Mouse (Mus musculus): ENCODE measurements around the gene Cyp4v3. TPM values are rescaled to one million over a fixed set of nuclear protein-coding genes. Genes with fewer than 3 reads are reported as not detected.

Gene Cyp4v3
- polyA plus RNA-seq, 1 experiment from 2014 or later: 6.5 TPM

DNA sequence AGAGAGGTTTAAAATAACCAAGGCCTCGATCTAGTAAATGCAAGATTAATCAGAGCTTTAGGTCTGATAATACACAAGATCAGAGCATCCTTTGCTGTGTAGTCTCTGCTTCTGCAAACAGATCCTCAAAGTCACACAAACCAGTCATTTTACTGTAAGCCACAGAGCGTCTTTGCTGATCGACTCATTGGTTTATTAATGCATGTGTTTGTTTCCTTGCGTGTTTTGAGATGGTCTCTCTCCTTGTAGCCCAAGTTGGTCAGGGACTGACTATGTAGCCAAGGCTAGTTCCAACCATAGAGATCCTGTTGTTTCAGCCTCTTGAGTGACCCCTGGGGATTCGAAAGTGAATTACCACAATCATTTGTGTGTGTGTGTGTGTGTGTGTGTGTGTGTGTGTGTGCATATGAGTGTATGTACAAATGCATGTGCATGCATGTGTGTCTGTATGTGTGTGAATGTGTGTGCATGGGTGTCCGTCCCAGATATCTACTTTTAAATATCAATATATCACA lies 26.1 kb upstream of the Cyp4v3 start:
- 56% methylated on average over 6 of the region's 6 CpGs for WGBS (ENCODE audit: insufficient replicate concordance)
- Histone ChIP-seq H3K4me3 (ENCODE audit: low read depth, low read length) (no peak overlapping the region), H3K36me3 (ENCODE audit: control insufficient read depth, insufficient read depth) (no peaks in the 10 kb centered on the region), H3K4me1 (ENCODE audit: control insufficient read depth, low read depth, low read length) (no peaks in the 10 kb centered on the region), H3K9me3 (replicated peaks; ENCODE audit: control insufficient read depth, low read length) (no peaks in the 10 kb centered on the region), H3K27me3 (ENCODE audit: control insufficient read depth, insufficient read depth, low read depth, low read length) (no peaks in the 10 kb centered on the region), H3K4me2 (ENCODE audit: low read depth, low read length) (no peak overlapping the region), H3K27ac (ENCODE audit: low read length) (no peak overlapping the region), H3K9ac (ENCODE audit: low read depth, low read length) (no peak overlapping the region)
- ATAC-seq (ENCODE audit: low read depth): no peak

DNA sequence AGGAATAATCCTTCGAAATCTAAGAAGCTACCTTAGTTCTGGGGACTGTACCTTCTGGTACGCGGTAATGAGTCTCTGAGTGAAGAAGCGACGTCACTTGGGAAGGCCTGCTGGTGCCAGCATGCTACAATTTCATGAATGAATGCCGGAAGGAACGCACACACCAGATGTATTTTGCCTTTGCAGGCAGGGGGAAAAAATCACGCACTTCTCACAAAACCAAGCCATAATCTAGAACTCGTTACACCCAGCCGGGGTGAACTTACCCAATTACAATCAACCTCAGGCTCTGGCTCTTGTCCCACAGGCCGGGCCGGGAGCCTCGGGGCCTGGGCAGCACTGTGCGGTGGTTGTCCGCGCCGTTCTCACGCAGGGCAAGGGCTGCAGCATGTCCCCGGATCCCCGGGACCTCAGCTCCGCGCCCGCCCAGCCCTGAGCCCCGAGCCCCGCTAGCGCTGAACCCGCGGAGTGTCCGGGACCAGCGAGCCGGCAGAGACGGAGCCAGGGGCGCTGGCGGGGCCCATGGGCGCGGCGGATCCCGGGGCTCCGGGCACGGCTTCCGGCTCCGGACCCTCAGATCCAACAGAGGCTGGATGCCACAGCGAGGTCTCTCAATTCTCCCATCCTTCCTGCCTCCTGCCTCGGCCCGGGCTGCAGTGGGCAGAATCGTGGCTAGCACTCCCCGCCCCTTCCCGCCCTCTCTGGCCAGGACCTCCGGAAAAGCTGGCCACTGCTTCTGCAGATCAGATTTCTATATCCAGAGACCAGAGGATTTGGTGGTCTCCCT lies 25.3 kb upstream of the Cyp4v3 start:
- no peak overlapping the region for H3K27ac ChIP-seq (ENCODE audit: low read length)
- H3K27me3 ChIP-seq (ENCODE audit: control insufficient read depth, insufficient read depth, low read depth, low read length): no peaks in the 10 kb centered on the region
- ATAC-seq (ENCODE audit: low read depth): peak; percentile 46; the same call in 1 of the 2 replicates
- no peaks in the 10 kb centered on the region for H3K4me1 ChIP-seq (ENCODE audit: control insufficient read depth, low read depth, low read length)
- peak overlapping the region; percentile 55 for H3K4me2 ChIP-seq (ENCODE audit: low read depth, low read length)
- no peaks in the 10 kb centered on the region for H3K9me3 ChIP-seq (replicated peaks; ENCODE audit: control insufficient read depth, low read length)
- H3K9ac ChIP-seq (ENCODE audit: low read depth, low read length): peak overlapping the region; percentile 43
- no peaks in the 10 kb centered on the region for H3K36me3 ChIP-seq (ENCODE audit: control insufficient read depth, insufficient read depth)
- peak overlapping the region; percentile 61 for H3K4me3 ChIP-seq (ENCODE audit: low read depth, low read length)
- WGBS (ENCODE audit: insufficient replicate concordance): 6% methylated on average over 49 of the region's 49 CpGs

DNA sequence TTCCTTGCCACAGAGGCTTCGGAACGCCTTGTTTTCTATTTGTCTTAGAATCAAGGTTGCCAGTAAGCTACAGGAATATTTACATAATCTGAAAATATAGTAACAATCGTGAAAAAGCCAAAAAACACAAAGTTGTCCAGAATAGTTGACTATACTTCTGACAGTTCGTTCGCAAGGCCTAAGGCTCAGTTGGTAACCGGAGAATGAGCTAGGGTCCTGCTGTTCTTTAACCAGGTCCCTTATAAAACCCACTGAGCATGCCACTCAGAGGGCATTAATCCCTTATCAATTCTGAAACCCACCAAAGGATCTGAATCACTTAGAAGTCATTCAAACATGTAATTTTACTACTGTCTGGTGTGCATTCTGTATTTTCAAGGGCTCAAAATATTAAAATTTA lies 22.8 kb upstream of the Cyp4v3 start:
- H3K36me3 ChIP-seq (ENCODE audit: control insufficient read depth, insufficient read depth): no peaks in the 10 kb centered on the region; the same call in 1 of the 2 replicates
- H3K4me3 ChIP-seq (ENCODE audit: low read depth, low read length): no peak overlapping the region
- H3K27me3 ChIP-seq (ENCODE audit: control insufficient read depth, insufficient read depth, low read depth, low read length): no peaks in the 10 kb centered on the region
- no peak for ATAC-seq (ENCODE audit: low read depth)
- H3K9me3 ChIP-seq (replicated peaks; ENCODE audit: control insufficient read depth, low read length): no peaks in the 10 kb centered on the region
- H3K9ac ChIP-seq (ENCODE audit: low read depth, low read length): no peak overlapping the region
- no peak overlapping the region for H3K27ac ChIP-seq (ENCODE audit: low read length)
- H3K4me2 ChIP-seq (ENCODE audit: low read depth, low read length): no peak overlapping the region
- H3K4me1 ChIP-seq (ENCODE audit: control insufficient read depth, low read depth, low read length): no peaks in the 10 kb centered on the region
- WGBS (ENCODE audit: insufficient replicate concordance): 69% methylated on average over 6 of the region's 6 CpGs

DNA sequence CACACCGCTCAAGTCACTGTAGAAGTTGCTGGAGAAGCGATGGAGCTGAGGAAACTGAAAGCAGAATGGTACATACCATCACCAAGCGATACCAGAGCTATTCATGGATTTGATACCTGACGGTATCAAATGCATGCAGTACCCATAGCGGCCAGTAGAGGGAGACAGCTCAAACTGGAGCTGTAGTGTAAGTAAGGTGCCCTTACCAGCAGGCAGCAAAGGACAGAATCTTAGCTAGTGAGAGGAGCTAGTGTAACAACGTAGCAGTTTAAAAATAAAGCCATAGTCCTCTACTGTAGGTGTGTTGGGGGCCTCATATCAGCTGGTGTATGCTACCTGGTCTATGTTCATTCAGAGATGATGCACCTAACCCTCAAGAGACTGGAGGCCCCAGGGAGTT lies 12.0 kb upstream of the Cyp4v3 start:
- ATAC-seq (ENCODE audit: low read depth): no peak
- Histone ChIP-seq H3K36me3 (ENCODE audit: control insufficient read depth, insufficient read depth) (no peaks in the 10 kb centered on the region), H3K4me2 (ENCODE audit: low read depth, low read length) (no peak overlapping the region), H3K27me3 (ENCODE audit: control insufficient read depth, insufficient read depth, low read depth, low read length) (no peaks in the 10 kb centered on the region), H3K4me1 (ENCODE audit: control insufficient read depth, low read depth, low read length) (no peaks in the 10 kb centered on the region; the same call in 1 of the 2 replicates), H3K9me3 (replicated peaks; ENCODE audit: control insufficient read depth, low read length) (no peaks in the 10 kb centered on the region), H3K9ac (ENCODE audit: low read depth, low read length) (no peak overlapping the region), H3K27ac (ENCODE audit: low read length) (no peak overlapping the region), H3K4me3 (ENCODE audit: low read depth, low read length) (no peak overlapping the region)
- WGBS (ENCODE audit: insufficient replicate concordance): 14% methylated on average over 6 of the region's 6 CpGs

DNA sequence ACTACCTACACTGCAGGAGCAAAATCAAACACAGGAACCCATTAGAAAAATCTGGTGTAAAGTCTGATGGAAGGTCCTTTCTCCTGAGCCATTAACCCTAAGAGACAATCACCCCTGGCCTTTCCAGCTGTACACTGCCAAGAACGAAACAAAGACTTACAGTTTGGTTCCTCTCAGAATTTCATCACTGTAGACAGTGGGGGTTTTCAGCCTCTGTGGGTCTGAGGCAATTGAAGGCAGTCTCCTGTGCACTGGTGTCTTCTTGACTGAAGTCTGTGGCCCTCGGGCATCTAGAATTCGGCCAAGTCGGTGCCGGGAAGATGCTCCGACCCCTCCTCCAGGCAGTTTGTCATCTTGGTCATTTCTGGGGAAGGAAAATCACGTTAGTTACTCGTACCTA lies 11.3 kb upstream of the Cyp4v3 start:
- H3K4me2 ChIP-seq (ENCODE audit: low read depth, low read length): no peak overlapping the region
- ATAC-seq (ENCODE audit: low read depth): no peak
- no peak overlapping the region for H3K27ac ChIP-seq (ENCODE audit: low read length)
- H3K27me3 ChIP-seq (ENCODE audit: control insufficient read depth, insufficient read depth, low read depth, low read length): no peaks in the 10 kb centered on the region
- H3K4me1 ChIP-seq (ENCODE audit: control insufficient read depth, low read depth, low read length): no peaks in the 10 kb centered on the region; the same call in 1 of the 2 replicates
- 63% methylated on average over 8 of the region's 8 CpGs for WGBS (ENCODE audit: insufficient replicate concordance)
- H3K9ac ChIP-seq (ENCODE audit: low read depth, low read length): no peak overlapping the region
- H3K4me3 ChIP-seq (ENCODE audit: low read depth, low read length): no peak overlapping the region
- no peaks in the 10 kb centered on the region for H3K9me3 ChIP-seq (replicated peaks; ENCODE audit: control insufficient read depth, low read length)
- no peaks in the 10 kb centered on the region for H3K36me3 ChIP-seq (ENCODE audit: control insufficient read depth, insufficient read depth)

DNA sequence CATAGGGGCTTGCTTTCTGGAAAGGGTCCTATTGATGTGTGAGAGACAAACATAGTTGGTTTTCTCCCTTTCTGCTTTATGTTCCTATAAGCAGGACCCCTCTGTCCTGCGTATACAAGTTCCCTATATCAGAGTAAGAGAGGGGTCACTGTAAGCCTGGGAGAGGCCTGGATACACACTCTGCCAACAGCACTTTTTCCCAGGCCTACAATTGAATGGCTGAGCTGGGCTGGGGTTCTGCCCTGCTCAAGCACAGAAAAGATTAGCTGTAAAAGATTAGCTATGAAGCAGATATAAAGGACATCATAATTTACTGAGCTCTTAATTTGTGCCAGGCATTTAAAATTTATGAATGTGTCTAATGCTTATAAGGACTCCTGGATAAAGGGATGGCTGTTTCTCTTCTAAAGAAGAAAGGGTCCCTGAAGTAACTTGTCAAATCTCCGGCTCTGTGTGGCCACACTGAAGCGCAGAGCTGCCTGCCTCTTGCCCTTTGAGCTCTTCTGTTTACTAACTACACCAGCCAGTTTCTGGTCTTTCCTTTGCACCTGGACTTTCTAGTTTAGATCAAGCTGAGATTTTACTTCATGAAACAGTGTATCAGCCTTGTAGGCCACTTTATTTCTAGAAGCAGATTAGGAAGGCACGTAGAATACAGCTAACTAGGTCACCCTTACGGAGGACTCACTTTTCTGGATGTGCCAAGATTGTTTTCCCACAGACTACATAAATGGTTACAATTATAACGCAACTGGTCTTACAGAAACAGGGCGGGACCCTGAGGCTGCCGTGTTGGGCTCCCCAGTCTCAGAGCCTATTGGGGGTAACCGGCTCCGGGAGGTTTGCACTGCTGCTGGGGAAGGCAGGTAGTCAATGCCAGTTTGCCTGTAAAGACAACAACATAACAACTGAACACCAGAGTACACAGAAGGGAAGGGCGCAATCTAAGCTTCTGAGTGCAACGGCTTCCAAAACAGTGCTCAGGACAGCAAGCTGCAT lies 8.9 kb upstream of the Cyp4v3 start:
- Histone ChIP-seq H3K4me3 (ENCODE audit: low read depth, low read length) (no peak overlapping the region), H3K4me2 (ENCODE audit: low read depth, low read length) (no peak overlapping the region), H3K4me1 (ENCODE audit: control insufficient read depth, low read depth, low read length) (no peaks in the 10 kb centered on the region; the same call in 1 of the 2 replicates), H3K9me3 (replicated peaks; ENCODE audit: control insufficient read depth, low read length) (no peaks in the 10 kb centered on the region), H3K27me3 (ENCODE audit: control insufficient read depth, insufficient read depth, low read depth, low read length) (no peaks in the 10 kb centered on the region), H3K36me3 (ENCODE audit: control insufficient read depth, insufficient read depth) (no peaks in the 10 kb centered on the region), H3K27ac (ENCODE audit: low read length) (peak overlapping the region; percentile 75), H3K9ac (ENCODE audit: low read depth, low read length) (no peak overlapping the region)
- ATAC-seq (ENCODE audit: low read depth): peak; percentile 79
- WGBS (ENCODE audit: insufficient replicate concordance): 63% methylated on average over 12 of the region's 12 CpGs

DNA sequence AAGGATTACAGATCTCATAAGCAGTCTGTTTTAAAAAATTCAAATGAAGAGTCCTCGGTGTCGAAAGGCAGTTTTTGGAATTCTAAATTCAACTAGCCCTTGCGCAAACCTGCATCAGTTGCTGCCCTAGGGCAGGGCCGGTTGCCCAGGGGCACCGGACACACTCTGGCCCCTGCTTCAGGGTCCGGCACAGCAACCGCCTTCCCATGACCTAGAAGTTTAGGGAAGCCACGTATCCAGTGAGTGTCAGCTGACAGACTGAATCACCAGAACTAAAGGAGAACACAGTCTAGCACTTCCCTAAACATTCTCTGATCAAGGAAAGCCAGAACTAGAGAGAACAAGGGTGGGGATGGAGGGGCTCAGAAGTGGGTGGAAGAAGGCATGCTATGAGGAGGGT lies 477 bp upstream of the Cyp4v3 start:
- Histone ChIP-seq H3K4me3 (ENCODE audit: low read depth, low read length) (peak overlapping the region; percentile 64), H3K4me1 (ENCODE audit: control insufficient read depth, low read depth, low read length) (no peaks in the 10 kb centered on the region; the same call in none of the 2 replicates), H3K36me3 (ENCODE audit: control insufficient read depth, insufficient read depth) (no peaks in the 10 kb centered on the region), H3K9ac (ENCODE audit: low read depth, low read length) (0 out of 2 replicates have a peak overlapping the region, but pooled peaks have one; percentile 20), H3K9me3 (replicated peaks; ENCODE audit: control insufficient read depth, low read length) (no peaks in the 10 kb centered on the region), H3K27me3 (ENCODE audit: control insufficient read depth, insufficient read depth, low read depth, low read length) (no peaks in the 10 kb centered on the region), H3K4me2 (ENCODE audit: low read depth, low read length) (peak overlapping the region; percentile 65), H3K27ac (ENCODE audit: low read length) (peak overlapping the region; percentile 64)
- peak; percentile 65 for ATAC-seq (ENCODE audit: low read depth)
- 2% methylated on average over 8 of the region's 8 CpGs for WGBS (ENCODE audit: insufficient replicate concordance)

DNA sequence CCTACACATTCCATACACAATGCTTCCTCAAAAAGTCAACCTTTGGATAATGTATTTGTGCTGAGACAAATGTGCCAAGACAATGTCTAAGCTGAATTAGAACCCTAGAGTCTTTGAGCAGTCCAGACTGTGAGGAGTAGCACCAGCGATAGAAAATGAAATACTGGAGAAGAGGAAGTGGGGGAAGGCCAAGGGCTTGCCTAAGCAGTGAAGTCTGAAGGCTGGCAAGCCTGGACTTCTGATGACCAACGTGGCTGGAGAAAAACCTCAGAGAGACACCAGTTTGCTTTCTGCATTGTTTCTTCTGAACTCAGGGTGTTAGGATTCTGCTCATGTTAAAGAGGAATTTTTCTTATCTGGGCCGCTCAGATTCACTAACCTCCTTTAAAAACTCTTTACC lies 2.2 kb downstream of the Cyp4v3 start:
- H3K9me3 ChIP-seq (replicated peaks; ENCODE audit: control insufficient read depth, low read length): no peaks in the 10 kb centered on the region
- H3K9ac ChIP-seq (ENCODE audit: low read depth, low read length): no peak overlapping the region
- no peak overlapping the region for H3K27ac ChIP-seq (ENCODE audit: low read length)
- no peak for ATAC-seq (ENCODE audit: low read depth)
- WGBS (ENCODE audit: insufficient replicate concordance): 38% methylated on average over 3 of the region's 3 CpGs
- no peak overlapping the region for H3K4me2 ChIP-seq (ENCODE audit: low read depth, low read length)
- H3K4me1 ChIP-seq (ENCODE audit: control insufficient read depth, low read depth, low read length): no peaks in the 10 kb centered on the region; the same call in none of the 2 replicates
- H3K36me3 ChIP-seq (ENCODE audit: control insufficient read depth, insufficient read depth): no peaks in the 10 kb centered on the region
- no peak overlapping the region for H3K4me3 ChIP-seq (ENCODE audit: low read depth, low read length)
- H3K27me3 ChIP-seq (ENCODE audit: control insufficient read depth, insufficient read depth, low read depth, low read length): no peaks in the 10 kb centered on the region

Measured in liver, embryonic 16.5 days (tissue).